Mouse (Mus musculus): ENCODE measurements at regions not wholly inside any gene's neighbourhood (a gene's known extent, or its start where the extent isn't known, plus 50 kb on each side); places are given as distances from the start of the nearest gene placed in this dataset.

GRCm38 (mm10) chr5:64651407-64651806 is 151.8 kb upstream of the Klf3 start:
- DNase-seq (ENCODE audit: low read depth, low spot score) = no peak

- no peak for DNase-seq (ENCODE audit: low read depth, low spot score)
Observed at GRCm38 (mm10) chr5:64653764-64654163, 149.4 kb upstream of the Klf3 start.

- no peak for DNase-seq (ENCODE audit: low read depth, low spot score)
Observed at GRCm38 (mm10) chr5:64655286-64655685, 147.9 kb upstream of the Klf3 start.

GRCm38 (mm10) chr5:64661959-64662358 is 141.2 kb upstream of the Klf3 start:
- no peak for DNase-seq (ENCODE audit: low read depth, low spot score)

GRCm38 (mm10) chr5:64662476-64662875 is 140.7 kb upstream of the Klf3 start:
- no peak for DNase-seq (ENCODE audit: low read depth, low spot score)

GRCm38 (mm10) chr5:64663766-64664165 is 139.4 kb upstream of the Klf3 start:
- DNase-seq (ENCODE audit: low read depth, low spot score) = no peak

- no peak for DNase-seq (ENCODE audit: low read depth, low spot score)
Observed at GRCm38 (mm10) chr5:64665064-64665463, 138.1 kb upstream of the Klf3 start.

GRCm38 (mm10) chr5:64666256-64666655 is 136.9 kb upstream of the Klf3 start:
- DNase-seq (ENCODE audit: low read depth, low spot score) = no peak

- DNase-seq (ENCODE audit: low read depth, low spot score) = no peak
Observed at GRCm38 (mm10) chr5:64667053-64667452, 136.1 kb upstream of the Klf3 start.

GRCm38 (mm10) chr5:64673861-64674260 is 129.3 kb upstream of the Klf3 start:
- DNase-seq (ENCODE audit: low read depth, low spot score) = no peak

GRCm38 (mm10) chr5:64676214-64676945 is 126.8 kb upstream of the Klf3 start:
- no peak for DNase-seq (ENCODE audit: low read depth, low spot score)

GRCm38 (mm10) chr5:64676946-64677588 is 126.1 kb upstream of the Klf3 start:
- DNase-seq (ENCODE audit: low read depth, low spot score) = no peak

GRCm38 (mm10) chr5:64678706-64679105 is 124.5 kb upstream of the Klf3 start:
- no peak for DNase-seq (ENCODE audit: low read depth, low spot score)

GRCm38 (mm10) chr5:64679996-64680625 is 123.1 kb upstream of the Klf3 start:
- no peak for DNase-seq (ENCODE audit: low read depth, low spot score)

- no peak for DNase-seq (ENCODE audit: low read depth, low spot score)
Observed at GRCm38 (mm10) chr5:64681161-64681560, 122.0 kb upstream of the Klf3 start.

- DNase-seq (ENCODE audit: low read depth, low spot score) = no peak
Observed at GRCm38 (mm10) chr5:64682326-64682845, 120.8 kb upstream of the Klf3 start.

- no peak for DNase-seq (ENCODE audit: low read depth, low spot score)
Observed at GRCm38 (mm10) chr5:64683419-64683818, 119.8 kb upstream of the Klf3 start.

GRCm38 (mm10) chr5:64684275-64684674 is 118.9 kb upstream of the Klf3 start:
- DNase-seq (ENCODE audit: low read depth, low spot score) = no peak

- no peak for DNase-seq (ENCODE audit: low read depth, low spot score)
Observed at GRCm38 (mm10) chr5:64690148-64690547, 113.0 kb upstream of the Klf3 start.

- no peak for DNase-seq (ENCODE audit: low read depth, low spot score)
Observed at GRCm38 (mm10) chr5:64691406-64692100, 111.6 kb upstream of the Klf3 start.

- DNase-seq (ENCODE audit: low read depth, low spot score) = no peak
Observed at GRCm38 (mm10) chr5:64692335-64692734, 110.9 kb upstream of the Klf3 start.

GRCm38 (mm10) chr5:64693616-64694015 is 109.6 kb upstream of the Klf3 start:
- no peak for DNase-seq (ENCODE audit: low read depth, low spot score)

All from embryo, embryonic 11.5 days (tissue).